Mouse (Mus musculus) E14TG2a.4 (cell line): Measurements from ENCODE around the gene Npm3.

ENCODE experiments used
- H3K27me3 ChIP-seq: 2 replicates; pipeline ENCODE4 v1.6.1; 2014; ENCODE audit warnings: low read length, control low read depth; ENCODE audit not compliant: insufficient read depth
- H3K36me3 ChIP-seq: 2 replicates; pipeline ENCODE4 v1.6.1; 2014; ENCODE audit warnings: low read length, control low read depth; ENCODE audit not compliant: insufficient read depth
- H3K4me1 ChIP-seq: replicated peaks from 2 replicates; pipeline ENCODE4 v1.6.1; 2014; ENCODE audit warnings: low read depth, low read length, control low read depth
- H3K4me3 ChIP-seq: replicated peaks from 2 replicates; pipeline ENCODE4 v1.5.1; 2014; ENCODE audit warnings: mild to moderate bottlenecking, low read length
- H3K9me3 ChIP-seq: 2 replicates; pipeline ENCODE4 v1.6.1; 2014; ENCODE audit warnings: low read length, control low read depth
- CTCF ChIP-seq: conservative IDR thresholded peaks from 2 replicates; pipeline ENCODE4 v1.5.1; 2014; ENCODE audit warnings: low read length
- NANOG ChIP-seq: IDR thresholded peaks from 2 replicates; pipeline ENCODE4 v1.6.1; 2014; ENCODE audit warnings: borderline replicate concordance, low read length, mixed read lengths
- POU5F1 ChIP-seq: IDR thresholded peaks from 2 replicates; pipeline ENCODE4 v1.6.1; 2014; ENCODE audit warnings: low read length, borderline replicate concordance

Gene Npm3

GRCm38 (mm10) chr19:45746153-45747020 lies 3.0 kb downstream of the Npm3 start:
- no peak for TF ChIP-seq POU5F1
- TF ChIP-seq CTCF = peak; percentile 94
- peak; percentile 69 for TF ChIP-seq NANOG
- Histone ChIP-seq H3K9me3 (no peaks in the 10 kb centered on the region), H3K27me3 (peaks cover 45% of the 10 kb centered on the region), H3K4me3 (peak overlapping the region; percentile 49), H3K36me3 (peaks cover 30% of the 10 kb centered on the region), H3K4me1 (peaks cover 67% of the 10 kb centered on the region)

- Histone ChIP-seq H3K9me3 (no peaks in the 10 kb centered on the region), H3K27me3 (peaks cover 53% of the 10 kb centered on the region), H3K4me3 (peak overlapping the region; percentile 49), H3K4me1 (peaks cover 68% of the 10 kb centered on the region), H3K36me3 (peaks cover 22% of the 10 kb centered on the region)
- TF ChIP-seq POU5F1 (no peak), CTCF (no peak), NANOG (no peak)
Observed at GRCm38 (mm10) chr19:45745344-45746152, 3.8 kb downstream of the Npm3 start.

GRCm38 (mm10) chr19:45743619-45744018 lies 5.8 kb downstream of the Npm3 start:
- Histone ChIP-seq H3K36me3 (peaks cover 14% of the 10 kb centered on the region), H3K4me3 (peak overlapping the region; percentile 61; the same call in 1 of the 2 replicates), H3K4me1 (peaks cover 59% of the 10 kb centered on the region), H3K27me3 (peaks cover 72% of the 10 kb centered on the region), H3K9me3 (no peaks in the 10 kb centered on the region)
- TF ChIP-seq POU5F1 = no peak
- no peak for TF ChIP-seq NANOG
- TF ChIP-seq CTCF = no peak

GRCm38 (mm10) chr19:45742984-45743575 lies 6.3 kb downstream of the Npm3 start:
- H3K27me3 ChIP-seq = peaks cover 77% of the 10 kb centered on the region
- peaks cover 54% of the 10 kb centered on the region for H3K4me1 ChIP-seq
- no peak for TF ChIP-seq POU5F1
- TF ChIP-seq NANOG = no peak
- no peak for TF ChIP-seq CTCF
- peak overlapping the region; percentile 61 for H3K4me3 ChIP-seq
- H3K36me3 ChIP-seq = peaks cover 9% of the 10 kb centered on the region
- H3K9me3 ChIP-seq = no peaks in the 10 kb centered on the region

GRCm38 (mm10) chr19:45742218-45742983 lies 7.0 kb downstream of the Npm3 start, which contains the start of gene Fgf8:
Fgf8 (minus strand) TSS chr19:45742915.
- Histone ChIP-seq H3K9me3 (no peaks in the 10 kb centered on the region), H3K4me3 (peak within 1 kb of the TSS; percentile 78), H3K36me3 (peaks cover 7% of the 10 kb centered on the region), H3K4me1 (peaks cover 53% of the 10 kb centered on the region), H3K27me3 (peaks cover 84% of the 10 kb centered on the region)
- no peak for TF ChIP-seq NANOG
- no peak for TF ChIP-seq POU5F1
- TF ChIP-seq CTCF = no peak

GRCm38 (mm10) chr19:45741431-45742217 lies 7.8 kb downstream of the Npm3 start:
- H3K27me3 ChIP-seq = peaks cover 92% of the 10 kb centered on the region
- no peaks in the 10 kb centered on the region for H3K36me3 ChIP-seq
- no peaks in the 10 kb centered on the region for H3K9me3 ChIP-seq
- peak overlapping the region; percentile 78 for H3K4me3 ChIP-seq
- no peak for TF ChIP-seq NANOG
- H3K4me1 ChIP-seq = peaks cover 51% of the 10 kb centered on the region

- H3K4me3 ChIP-seq = no peak overlapping the region
- H3K27me3 ChIP-seq = peaks cover 95% of the 10 kb centered on the region
- TF ChIP-seq NANOG (no peak), CTCF (no peak), POU5F1 (no peak)
- no peaks in the 10 kb centered on the region for H3K36me3 ChIP-seq
- H3K4me1 ChIP-seq = peaks cover 43% of the 10 kb centered on the region
- no peaks in the 10 kb centered on the region for H3K9me3 ChIP-seq
Observed at GRCm38 (mm10) chr19:45740817-45741216, 8.6 kb downstream of the Npm3 start.
